Mouse (Mus musculus): ENCODE data around the gene Gm9732. TPM values are rescaled to one million over a fixed set of nuclear protein-coding genes. Genes with fewer than 3 reads are reported as not detected.
"Not testable (repeated sequence)": the region's sequence is repeated elsewhere in the genome, so short reads cannot be mapped to it uniquely, and the experiment has no call there.

The Gm9732 gene
- total RNA-seq, 1 experiment from 2014 or later = not detected

GRCm38 (mm10) chr14:43347711-43348110 is 72.9 kb downstream of the Gm9732 start, which contains the start of gene 1700001F09Rik:
TSS of gene 1700001F09Rik (minus strand) at chr14:43347811.
- ATAC-seq (replicated peaks; ENCODE audit: low read depth, poor library complexity, severe bottlenecking) = not testable (repeated sequence)

- not testable (repeated sequence) for ATAC-seq (replicated peaks; ENCODE audit: low read depth, poor library complexity, severe bottlenecking)
Observed at GRCm38 (mm10) chr14:43352944-43353343, 78.1 kb downstream of the Gm9732 start.

Other genes starting within 250 kb of the Gm9732 start
- not detected in 2 replicates for gene Gm8094, start 198.4 kb upstream of the Gm9732 start, total RNA-seq (2017)
- gene Gm8104, start 174.4 kb upstream of the Gm9732 start, total RNA-seq (2017) = not detected in 2 replicates
- not detected in 2 replicates for gene Gm7233, start 95.2 kb upstream of the Gm9732 start, total RNA-seq (2017)
- gene Gm8122, start 39.7 kb upstream of the Gm9732 start, total RNA-seq (2017) = not detected in 2 replicates
- gene Gm8126, start 16.4 kb upstream of the Gm9732 start, total RNA-seq (2017) = not detected in 2 replicates
- not detected in 2 replicates for gene Gm8127, start 18.8 kb downstream of the Gm9732 start, total RNA-seq (2017)
- gene 1700001F09Rik, start 72.8 kb downstream of the Gm9732 start, total RNA-seq (2017) = not detected in 2 replicates
- gene Gm8138, start 141.3 kb downstream of the Gm9732 start, total RNA-seq (2017) = not detected in 2 replicates